Mouse (Mus musculus): ENCODE measurements around the gene Pdxk. TPM values are rescaled to one million over a fixed set of nuclear protein-coding genes. Genes with fewer than 3 reads are reported as not detected.
"Not testable (repeated sequence)": the region's sequence is repeated elsewhere in the genome, so short reads cannot be mapped to it uniquely, and the experiment has no call there.

Pdxk gene
- total RNA-seq, 2 experiments from 2014 or later, result 1.4 to 2.9 TPM

DNA sequence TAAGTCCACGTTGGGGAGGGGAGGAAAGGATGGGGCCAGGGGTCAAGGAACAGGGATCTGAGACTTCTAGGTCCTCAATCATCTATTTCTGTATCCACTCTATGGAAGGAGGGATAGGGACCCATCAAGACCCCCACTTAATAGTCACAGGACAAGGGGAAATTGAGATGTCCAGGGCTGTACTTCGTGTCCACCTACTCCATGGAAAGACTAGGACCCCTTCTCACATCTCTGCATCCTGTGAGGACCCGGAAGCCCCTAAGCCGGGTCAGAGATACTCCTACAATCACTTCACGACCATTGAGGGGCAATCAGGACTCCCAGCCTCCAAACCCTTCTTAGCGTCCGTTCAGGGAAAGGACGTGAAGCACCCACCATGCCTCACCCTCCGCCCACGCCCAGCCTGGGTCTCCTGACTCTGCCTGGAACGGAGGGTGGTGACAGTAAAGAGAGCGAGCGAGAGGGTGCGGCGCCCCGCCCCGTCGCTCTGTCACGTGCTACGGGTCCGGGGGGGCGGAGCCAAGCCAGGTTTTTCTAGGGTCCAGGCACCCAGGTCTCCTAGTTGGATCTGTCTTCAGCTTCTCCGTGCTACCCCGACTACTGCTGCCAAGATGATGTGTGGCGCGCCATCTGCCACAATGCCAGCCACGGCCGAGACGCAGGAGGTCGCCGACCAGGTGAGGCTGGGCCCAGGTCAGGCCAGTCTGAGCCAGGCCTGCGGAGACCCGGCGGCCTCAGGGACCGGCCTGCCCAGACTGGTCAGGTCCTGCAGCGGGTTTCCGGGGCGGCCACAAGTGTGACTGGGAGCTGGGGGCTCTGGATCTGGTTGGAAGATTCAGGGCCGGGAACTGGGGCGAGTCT is 39.4 kb downstream of the Pdxk start, which contains the start of gene Cstb:
Cstb (plus strand) TSS at position 489 of the 861 bp plus-strand sequence.
- peak; percentile 89 for ATAC-seq (replicated peaks; ENCODE audit: low FRiP score, poor library complexity, severe bottlenecking)

DNA sequence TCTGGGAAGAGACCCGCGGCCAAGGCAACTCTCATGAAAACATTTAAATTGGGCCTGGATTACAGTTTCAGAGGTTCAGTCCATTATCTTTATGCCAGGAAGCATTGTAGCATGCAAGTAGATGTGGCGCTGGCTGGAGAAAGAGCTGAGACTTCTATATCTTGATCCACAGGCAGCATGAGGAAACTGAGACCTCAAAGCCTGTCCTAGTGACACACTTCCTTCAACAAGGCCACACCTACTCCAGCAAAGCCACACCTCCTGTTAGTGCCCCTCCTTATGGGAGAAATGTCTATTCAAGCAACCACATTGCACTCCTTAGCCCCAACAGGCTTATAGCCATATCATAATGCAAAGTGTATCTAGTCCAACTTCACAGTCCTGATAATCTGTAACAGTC is 42.2 kb downstream of the Pdxk start:
- no peak for ATAC-seq (replicated peaks; ENCODE audit: low FRiP score, poor library complexity, severe bottlenecking)

DNA sequence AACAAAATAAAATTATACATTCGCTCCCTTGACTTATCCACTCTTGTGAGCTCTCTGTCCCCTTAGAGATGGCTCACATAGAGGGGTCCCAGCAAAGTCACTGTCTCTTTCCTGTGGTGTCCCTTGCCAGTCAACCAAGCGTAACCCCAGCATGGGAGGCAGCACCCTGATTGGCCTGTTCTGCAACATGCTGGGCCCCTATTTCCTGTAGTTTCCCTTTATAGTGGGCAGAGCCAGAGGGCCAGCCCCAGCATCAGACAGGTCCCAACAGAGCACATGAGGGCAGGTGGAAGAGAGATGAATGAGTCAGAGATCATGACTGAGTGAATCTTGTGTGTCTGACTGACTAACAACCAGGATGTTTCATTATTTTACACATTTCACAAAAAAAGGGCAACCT is 43.8 kb downstream of the Pdxk start:
- ATAC-seq (replicated peaks; ENCODE audit: low FRiP score, poor library complexity, severe bottlenecking), result no peak

DNA sequence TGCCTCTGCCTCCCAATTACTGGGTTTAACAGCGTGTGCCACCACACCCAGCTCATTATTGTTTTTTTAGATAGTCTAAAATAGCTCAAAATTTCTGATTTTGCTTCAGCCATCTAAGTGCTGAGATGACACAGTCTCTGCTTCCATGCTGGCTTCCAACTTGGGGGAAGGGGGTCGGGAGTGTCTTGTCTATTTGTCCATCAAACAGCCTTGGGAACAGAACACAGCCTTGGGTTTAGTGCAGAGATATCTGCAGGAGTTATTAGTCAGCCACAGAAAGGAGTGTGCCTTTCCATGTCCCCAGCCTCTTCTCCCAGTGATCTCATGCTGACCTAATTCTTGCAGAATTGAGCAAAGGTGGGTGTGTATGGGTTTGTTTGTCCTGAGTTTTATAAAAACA is 46.0 kb downstream of the Pdxk start:
- no peak for ATAC-seq (replicated peaks; ENCODE audit: low FRiP score, poor library complexity, severe bottlenecking)

DNA sequence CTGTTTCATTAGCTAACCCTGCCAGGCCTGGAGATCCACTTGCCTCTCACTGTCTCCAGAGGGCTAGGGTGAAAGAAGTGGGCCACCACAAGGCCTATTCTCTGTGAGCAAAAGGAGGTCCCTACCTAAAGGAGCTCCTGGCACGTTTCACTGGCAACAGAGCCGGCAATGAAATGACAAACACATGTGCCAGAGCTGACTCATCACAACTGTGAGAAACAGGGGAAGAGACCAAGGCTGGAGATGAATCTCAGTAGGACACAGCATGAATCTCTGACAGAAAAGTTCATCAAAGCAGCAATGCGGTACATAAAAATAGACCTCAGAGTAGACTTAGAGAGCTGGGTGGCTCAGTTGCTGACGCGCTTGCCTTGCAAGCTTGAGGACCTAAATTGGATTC is 46.9 kb downstream of the Pdxk start:
- ATAC-seq (replicated peaks; ENCODE audit: low FRiP score, poor library complexity, severe bottlenecking), result no peak

DNA sequence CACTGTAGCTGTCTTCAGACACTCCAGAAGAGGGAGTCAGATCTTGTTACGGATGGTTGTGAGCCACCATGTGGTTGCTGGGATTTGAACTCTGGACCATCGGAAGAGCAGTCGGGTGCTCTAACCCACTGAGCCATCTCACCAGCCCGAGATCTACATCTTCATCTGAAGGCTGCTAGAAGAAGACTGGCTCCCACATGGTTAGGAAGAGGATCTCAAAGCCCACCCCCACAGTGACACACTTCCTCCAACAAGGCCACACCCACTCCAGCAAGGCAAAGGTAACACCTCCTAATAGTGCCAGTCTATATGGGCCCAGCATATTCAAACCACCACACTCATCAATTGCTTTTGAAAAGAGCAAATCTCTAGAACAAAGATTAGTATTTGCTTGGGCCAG is 49.8 kb downstream of the Pdxk start:
- ATAC-seq (replicated peaks; ENCODE audit: low FRiP score, poor library complexity, severe bottlenecking), result not testable (repeated sequence)

DNA sequence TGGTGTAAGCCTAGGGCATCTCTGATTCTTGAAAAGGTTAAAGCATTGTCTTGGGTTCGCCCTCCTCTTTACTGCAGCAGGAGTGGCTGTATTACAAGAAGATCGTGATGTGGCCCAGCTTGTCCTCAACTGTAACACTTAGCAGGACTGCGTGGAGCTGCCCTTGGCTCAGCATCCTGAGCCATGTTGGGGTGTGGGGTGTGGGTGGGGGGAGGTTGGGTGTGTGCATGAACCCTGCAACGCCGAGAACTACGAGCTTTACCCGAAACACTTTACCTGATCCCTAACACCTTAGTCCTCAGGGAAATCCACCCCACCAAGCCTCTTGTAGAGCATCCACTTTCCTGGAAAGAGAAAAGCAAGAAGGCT is 51.6 kb downstream of the Pdxk start:
- no peak for ATAC-seq (replicated peaks; ENCODE audit: low FRiP score, poor library complexity, severe bottlenecking)

DNA sequence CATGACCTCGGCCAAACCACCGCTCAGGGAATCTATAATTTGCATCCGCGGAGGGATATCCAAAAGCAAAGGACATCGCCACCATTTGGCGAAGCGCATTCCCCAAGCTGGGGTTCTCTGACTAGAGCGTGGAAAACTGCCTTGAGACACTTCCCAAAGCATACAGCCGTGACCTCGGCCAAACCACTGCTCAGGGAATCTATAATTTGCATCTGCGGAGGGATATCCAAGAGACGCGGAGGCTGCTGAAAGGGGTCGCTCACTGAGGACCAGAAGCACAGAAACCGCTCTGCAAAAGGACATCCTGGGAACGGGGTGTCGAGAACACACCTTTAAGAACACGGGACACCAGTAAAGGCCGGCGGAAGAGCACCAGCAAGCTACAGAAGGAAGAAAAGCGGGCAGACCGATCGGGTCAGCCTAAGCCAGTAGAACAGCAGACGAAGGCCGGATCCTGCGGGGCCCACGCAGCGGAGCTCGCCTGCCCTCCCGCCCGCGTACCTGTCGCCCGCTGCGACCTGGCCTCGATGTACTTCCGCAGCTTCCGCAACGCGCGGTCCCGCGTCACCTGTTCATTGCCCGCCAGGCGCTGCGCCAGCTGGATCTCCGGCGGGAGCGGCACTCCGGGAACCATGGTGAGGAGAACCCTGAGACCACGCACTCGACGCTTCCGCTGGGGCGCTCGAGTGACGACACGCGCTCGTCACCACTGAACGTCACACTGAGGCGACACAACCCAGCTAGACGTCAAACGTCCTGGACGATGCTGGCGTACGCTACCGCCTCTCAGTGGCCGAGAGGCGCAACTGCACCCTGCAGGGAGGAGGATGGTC is 52.2 kb downstream of the Pdxk start, which contains the start of gene Rrp1:
Rrp1 (minus strand) TSS at position 725 of the 833 bp plus-strand sequence.
- peak; percentile 93 for ATAC-seq (replicated peaks; ENCODE audit: low FRiP score, poor library complexity, severe bottlenecking)

DNA sequence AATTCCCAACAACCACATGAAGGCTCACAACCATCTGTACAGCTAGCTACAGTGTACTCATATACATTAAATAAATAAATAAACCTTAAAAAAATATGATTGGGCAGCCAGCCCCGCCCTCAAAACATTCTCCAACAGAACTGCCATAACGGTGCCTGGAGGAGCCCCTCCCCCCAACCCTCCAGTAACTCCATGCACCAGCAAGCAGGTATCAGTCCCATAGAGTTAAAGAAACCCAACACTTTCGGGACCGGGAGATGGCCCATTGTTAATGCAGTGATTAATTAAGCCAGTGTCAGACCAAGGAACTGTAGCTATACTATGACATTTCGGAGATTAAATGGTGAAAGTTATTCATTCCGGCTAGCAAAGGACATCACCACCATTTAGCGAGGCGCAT is 52.9 kb downstream of the Pdxk start:
- no peak for ATAC-seq (replicated peaks; ENCODE audit: low FRiP score, poor library complexity, severe bottlenecking)

DNA sequence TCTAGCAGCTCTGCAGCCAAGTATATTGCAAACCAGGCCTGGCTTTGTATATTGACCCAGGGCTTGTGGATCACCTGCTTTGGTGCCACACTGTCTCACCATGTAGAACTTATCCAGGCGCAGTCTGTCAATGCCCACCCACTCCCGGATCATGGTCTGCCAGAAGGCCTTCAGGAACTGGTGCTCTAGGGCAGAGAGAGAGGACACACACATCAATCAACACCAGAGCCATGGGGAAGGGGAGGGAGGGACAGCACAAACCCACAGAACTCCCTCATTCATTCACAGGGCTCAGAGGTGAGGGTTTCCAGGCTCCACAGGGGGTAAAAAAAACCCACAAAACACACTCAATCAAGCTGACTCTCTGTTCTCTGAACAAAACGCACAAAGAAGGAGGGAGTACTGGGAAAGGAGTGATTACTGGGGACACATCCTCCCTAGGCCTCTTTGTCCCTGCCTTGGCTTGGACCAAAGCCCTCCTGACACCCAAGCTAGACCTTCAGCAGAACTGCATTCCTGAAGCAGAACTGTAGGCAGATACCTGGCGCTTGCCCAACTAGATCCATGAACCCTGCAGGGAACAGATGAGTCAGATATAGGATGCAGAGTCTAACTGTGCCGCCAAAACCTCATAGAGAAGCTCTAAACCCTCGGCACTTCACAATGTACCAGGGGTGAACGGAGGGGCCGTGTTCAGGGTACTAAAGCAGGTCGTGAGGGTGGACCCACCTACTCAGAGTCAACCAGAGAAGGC is 55.6 kb downstream of the Pdxk start:
- ATAC-seq (replicated peaks; ENCODE audit: low FRiP score, poor library complexity, severe bottlenecking), result no peak

DNA sequence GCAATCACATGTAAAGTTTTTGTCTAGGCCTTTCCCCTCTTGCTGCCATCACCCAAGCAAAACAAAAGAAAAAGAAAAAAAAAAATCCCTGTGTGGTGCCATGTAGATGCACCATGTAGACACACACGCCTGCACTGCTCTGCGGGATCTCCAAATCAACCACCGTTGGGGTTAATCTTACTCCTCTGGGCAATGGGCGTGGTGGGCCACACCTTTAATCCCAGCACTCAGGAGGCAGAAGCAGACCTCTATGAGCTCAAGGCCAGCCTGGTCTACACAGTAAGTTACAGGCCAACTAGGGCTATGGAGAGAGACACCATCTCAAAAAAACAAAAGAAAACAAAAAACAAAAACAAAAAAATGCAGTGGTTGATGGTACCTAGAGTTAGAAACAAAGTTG is 57.6 kb downstream of the Pdxk start:
- no peak for ATAC-seq (replicated peaks; ENCODE audit: low FRiP score, poor library complexity, severe bottlenecking)

DNA sequence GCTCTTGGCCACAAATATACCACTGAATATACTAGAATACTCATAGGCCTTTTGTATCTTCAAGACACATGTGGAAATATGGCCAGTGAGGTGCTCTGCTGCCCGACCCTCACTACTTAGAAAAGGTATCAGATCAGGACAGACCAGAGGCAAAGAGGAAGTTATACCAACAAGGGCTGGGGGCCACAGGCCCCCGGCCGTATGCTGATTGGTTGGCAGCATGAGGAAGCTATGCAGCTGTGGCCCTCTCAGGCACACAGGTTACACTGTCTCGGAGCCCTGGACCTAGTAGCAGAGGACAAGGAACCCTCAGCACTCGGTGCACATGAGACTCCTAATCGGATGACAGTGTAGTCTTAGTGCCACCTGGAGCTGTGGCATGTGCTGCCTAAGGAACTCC is 58.6 kb downstream of the Pdxk start:
- no peak for ATAC-seq (replicated peaks; ENCODE audit: low FRiP score, poor library complexity, severe bottlenecking)

DNA sequence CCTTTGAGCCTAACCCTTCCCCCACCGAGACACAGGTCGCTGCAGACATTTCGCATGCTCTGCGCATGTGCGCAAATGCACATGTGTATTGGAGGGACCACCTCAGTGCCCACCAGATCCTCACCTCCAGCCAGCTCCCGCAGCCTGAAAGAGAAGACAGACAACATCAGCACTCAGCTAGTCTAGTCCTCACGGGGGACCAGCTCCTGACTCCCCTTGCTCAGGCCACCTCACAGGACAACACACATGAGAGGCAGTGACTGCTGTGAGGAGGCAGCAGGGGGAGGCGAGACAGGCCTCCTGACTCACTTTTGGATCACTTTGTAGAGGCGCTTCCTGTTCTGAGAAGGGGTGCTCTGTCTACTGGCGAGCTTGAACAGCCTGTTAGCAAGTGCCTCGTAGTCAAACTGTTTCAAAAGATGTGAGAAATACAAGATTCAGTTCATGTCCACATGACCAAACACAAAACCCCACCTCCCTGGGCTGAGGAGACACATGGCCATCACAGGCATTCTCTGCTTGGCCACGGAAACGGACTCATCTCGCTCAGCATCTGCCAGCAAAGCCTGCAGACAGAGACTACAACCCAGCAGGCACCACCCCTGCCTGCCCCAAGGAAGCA is 62.4 kb downstream of the Pdxk start:
- ATAC-seq (replicated peaks; ENCODE audit: low FRiP score, poor library complexity, severe bottlenecking), result no peak

DNA sequence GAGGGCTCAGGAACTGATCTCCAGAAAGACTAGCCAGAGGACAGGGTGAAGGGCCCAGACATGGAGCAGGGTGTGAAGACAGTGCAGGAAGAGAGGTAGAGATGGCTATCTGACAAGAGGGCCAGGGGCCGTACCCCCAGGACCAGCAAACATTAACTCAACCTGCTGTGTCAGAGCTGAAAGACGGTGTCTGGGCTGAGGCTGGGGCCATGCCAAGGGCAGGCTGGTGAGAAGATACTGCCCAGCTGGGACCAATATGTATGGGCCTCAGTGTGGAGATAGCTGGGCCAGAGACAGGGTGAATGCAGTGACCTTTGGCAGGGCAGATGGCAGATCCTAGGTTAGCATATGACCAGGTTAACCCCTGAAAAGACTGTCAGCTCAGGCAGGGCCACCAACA is 63.6 kb downstream of the Pdxk start:
- no peak for ATAC-seq (replicated peaks; ENCODE audit: low FRiP score, poor library complexity, severe bottlenecking)

DNA sequence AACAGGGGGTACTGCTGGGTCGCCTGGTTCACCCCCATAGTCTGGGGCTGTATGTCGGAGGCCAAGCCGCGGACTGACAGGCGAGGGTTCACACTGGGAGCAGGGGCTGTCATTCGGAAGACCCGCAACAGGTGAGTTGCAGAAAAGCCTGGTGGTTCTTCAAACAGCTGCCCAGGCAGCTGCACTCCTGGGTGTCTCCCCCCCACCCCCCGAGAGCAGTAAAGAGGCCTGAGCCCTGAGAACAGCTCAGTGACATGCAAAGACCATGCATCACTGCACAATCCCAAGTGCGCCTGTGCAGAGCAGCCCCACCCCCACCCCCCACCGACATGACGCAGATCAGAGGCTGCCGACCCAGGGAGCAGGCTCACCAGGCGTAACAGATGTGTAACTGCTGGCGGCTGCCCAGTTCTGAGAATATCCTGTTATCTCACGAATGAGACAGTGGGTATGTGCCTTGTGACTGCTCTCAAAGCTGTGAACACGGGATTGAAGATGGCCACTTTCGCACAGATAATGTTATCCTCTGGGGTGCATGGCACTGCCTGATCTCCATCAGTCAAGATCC is 65.6 kb downstream of the Pdxk start:
- no peak for ATAC-seq (replicated peaks; ENCODE audit: low FRiP score, poor library complexity, severe bottlenecking)

DNA sequence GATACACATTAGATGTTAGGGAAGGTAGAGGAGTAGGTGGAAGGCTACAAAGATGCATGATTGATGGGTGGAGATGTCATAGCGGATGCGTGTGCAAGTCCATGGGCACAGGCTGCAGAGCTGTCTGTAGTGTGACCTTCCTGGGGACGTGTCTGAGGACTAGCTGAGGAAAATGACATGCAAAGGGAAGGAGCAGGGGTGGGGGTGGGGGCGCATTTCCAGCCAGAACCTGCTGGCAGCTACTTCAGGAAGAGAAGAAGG is 68.2 kb downstream of the Pdxk start:
- peak; percentile 17; the same call in 1 of the 2 replicates for ATAC-seq (replicated peaks; ENCODE audit: low FRiP score, poor library complexity, severe bottlenecking)

DNA sequence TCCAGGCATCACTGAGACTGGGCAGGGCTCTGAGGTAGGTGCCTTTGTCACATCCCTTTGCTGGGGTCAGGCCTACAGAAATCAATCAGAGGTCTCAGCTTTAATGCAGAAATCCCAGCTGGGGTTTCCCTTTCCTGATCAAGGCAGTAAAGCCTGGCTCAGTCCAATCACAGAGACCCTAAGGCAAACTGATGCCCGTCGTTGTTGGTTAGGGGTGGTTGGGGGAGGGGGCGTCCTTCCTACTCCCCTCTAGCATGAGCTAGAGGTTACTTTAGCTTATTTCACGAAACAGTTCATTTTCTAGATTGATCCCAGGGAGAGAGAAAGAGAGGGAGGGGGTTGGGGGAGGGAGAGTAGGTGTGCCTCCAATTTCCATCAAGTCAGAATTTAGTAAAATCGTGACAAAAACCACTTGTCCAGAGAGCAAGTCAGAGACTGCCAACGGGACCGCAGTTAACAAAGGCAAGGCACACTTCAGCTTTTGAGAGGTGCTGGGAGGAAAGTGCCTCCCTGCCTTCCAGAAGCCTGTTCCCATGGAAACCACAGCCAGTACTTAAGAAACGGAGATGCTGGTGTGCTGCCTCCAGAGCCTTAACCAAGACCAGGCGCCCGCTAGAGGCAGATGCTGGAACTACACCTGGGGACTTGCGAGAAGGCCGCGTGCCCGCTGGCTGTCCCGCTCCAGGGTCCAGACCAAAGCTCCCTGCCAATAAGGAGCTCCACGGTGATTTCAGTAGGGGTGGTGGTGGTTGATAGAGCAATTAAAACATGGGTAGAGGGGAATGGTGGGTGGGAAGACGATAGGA is 68.8 kb downstream of the Pdxk start:
- ATAC-seq (replicated peaks; ENCODE audit: low FRiP score, poor library complexity, severe bottlenecking), result peak; percentile 74

DNA sequence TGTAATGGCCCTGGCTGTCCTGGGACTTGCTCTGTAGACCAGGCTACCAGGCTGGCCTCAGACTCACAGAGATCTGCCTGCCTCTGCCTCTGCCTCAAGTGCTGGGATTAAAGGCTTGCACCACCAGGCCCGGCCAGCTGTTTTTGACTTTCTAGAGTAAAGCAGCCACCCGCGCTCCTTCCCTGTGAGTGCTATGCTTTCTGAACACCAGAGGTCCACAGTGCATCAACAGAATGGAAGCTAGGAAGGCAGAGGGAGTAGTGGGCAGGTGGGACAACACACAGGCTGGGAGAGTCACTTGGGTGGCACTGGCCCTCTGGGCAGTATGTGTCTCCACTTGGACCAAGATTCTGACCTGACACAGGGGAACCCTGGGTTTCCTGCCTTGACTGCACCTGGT is 69.4 kb downstream of the Pdxk start:
- no peak for ATAC-seq (replicated peaks; ENCODE audit: low FRiP score, poor library complexity, severe bottlenecking)

DNA sequence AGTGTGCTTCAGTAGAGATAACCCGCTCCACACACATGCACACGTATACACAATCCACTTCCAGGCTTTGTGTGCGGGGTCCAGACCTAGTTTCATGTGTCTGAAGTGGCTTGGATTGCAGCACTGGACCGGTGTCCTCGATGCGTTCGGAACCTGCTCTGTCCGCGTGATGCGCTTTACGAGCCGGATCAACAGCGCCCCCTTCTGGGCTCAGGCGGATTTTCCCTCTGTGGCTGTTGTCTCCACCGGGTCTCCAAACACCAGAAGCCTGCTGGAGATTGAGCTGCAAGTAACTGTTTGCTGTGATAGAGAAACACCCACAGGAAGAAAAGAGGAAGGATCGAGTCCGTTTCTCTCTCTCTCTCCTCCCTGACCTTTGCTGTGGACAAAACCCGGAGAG is 72.7 kb downstream of the Pdxk start:
- peak; percentile 75 for ATAC-seq (replicated peaks; ENCODE audit: low FRiP score, poor library complexity, severe bottlenecking)

Data from erythroblast, adult 5-6 weeks (primary cell).